Mouse (Mus musculus): ENCODE results near the gene Ambra1. TPM values are rescaled to one million over a fixed set of nuclear protein-coding genes. Genes with fewer than 3 reads are reported as not detected.

Ambra1 gene
- polyA plus RNA-seq, 1 experiment from 2014 or later: 16.1 TPM

GRCm38 (mm10) chr2:91927826-91928533 is 198.0 kb downstream of the Ambra1 start:
- no peak overlapping the region for H3K27ac ChIP-seq (ENCODE audit: low read length)
- peaks cover 14% of the 10 kb centered on the region for H3K27me3 ChIP-seq (ENCODE audit: control insufficient read depth, insufficient read depth, low read depth, low read length)
- H3K9me3 ChIP-seq (ENCODE audit: control insufficient read depth, low read length): no peaks in the 10 kb centered on the region
- H3K36me3 ChIP-seq (ENCODE audit: control insufficient read depth, insufficient read depth, low read length): peaks cover under 1% of the 10 kb centered on the region; the same call in 1 of the 2 replicates
- no peak overlapping the region for H3K4me3 ChIP-seq (ENCODE audit: low read length)
- peak overlapping the region; percentile 31; the same call in 1 of the 2 replicates for H3K4me2 ChIP-seq (ENCODE audit: low read depth, low read length)
- WGBS: 40% methylated on average over 34 of the region's 34 CpGs
- H3K4me1 ChIP-seq (replicated peaks; ENCODE audit: control insufficient read depth, insufficient read depth, low read length): peaks cover 30% of the 10 kb centered on the region
- no peak overlapping the region for H3K9ac ChIP-seq (ENCODE audit: low read length)
- no peak for ATAC-seq (ENCODE audit: low read depth)

- no peak overlapping the region for H3K4me3 ChIP-seq (ENCODE audit: low read length)
- no peak overlapping the region for H3K4me2 ChIP-seq (ENCODE audit: low read depth, low read length)
- H3K4me1 ChIP-seq (replicated peaks; ENCODE audit: control insufficient read depth, insufficient read depth, low read length): peaks cover 30% of the 10 kb centered on the region
- H3K36me3 ChIP-seq (ENCODE audit: control insufficient read depth, insufficient read depth, low read length): peaks cover 2% of the 10 kb centered on the region; the same call in 1 of the 2 replicates
- H3K9me3 ChIP-seq (ENCODE audit: control insufficient read depth, low read length): no peaks in the 10 kb centered on the region
- ATAC-seq (ENCODE audit: low read depth): no peak
- H3K27me3 ChIP-seq (ENCODE audit: control insufficient read depth, insufficient read depth, low read depth, low read length): peaks cover 10% of the 10 kb centered on the region
- no peak overlapping the region for H3K9ac ChIP-seq (ENCODE audit: low read length)
- H3K27ac ChIP-seq (ENCODE audit: low read length): no peak overlapping the region
- 67% methylated on average over 23 of the region's 23 CpGs for WGBS
Observed at GRCm38 (mm10) chr2:91928534-91929350, 198.8 kb downstream of the Ambra1 start.

- H3K9ac ChIP-seq (ENCODE audit: low read length): no peak overlapping the region; the same call in 1 of the 2 replicates
- no peak overlapping the region for H3K4me3 ChIP-seq (ENCODE audit: low read length)
- peaks cover 4% of the 10 kb centered on the region for H3K27me3 ChIP-seq (ENCODE audit: control insufficient read depth, insufficient read depth, low read depth, low read length)
- no peak overlapping the region for H3K27ac ChIP-seq (ENCODE audit: low read length)
- peaks cover 2% of the 10 kb centered on the region; the same call in 1 of the 2 replicates for H3K36me3 ChIP-seq (ENCODE audit: control insufficient read depth, insufficient read depth, low read length)
- no peak for ATAC-seq (ENCODE audit: low read depth)
- H3K4me1 ChIP-seq (replicated peaks; ENCODE audit: control insufficient read depth, insufficient read depth, low read length): peaks cover 28% of the 10 kb centered on the region
- H3K4me2 ChIP-seq (ENCODE audit: low read depth, low read length): no peak overlapping the region
- no peaks in the 10 kb centered on the region for H3K9me3 ChIP-seq (ENCODE audit: control insufficient read depth, low read length)
- 59% methylated on average over 3 of the region's 3 CpGs for WGBS
Observed at GRCm38 (mm10) chr2:91929455-91929854, 199.5 kb downstream of the Ambra1 start.

GRCm38 (mm10) chr2:91929936-91930335 is 200.0 kb downstream of the Ambra1 start:
- WGBS: 12% methylated on average over 12 of the region's 12 CpGs
- ATAC-seq (ENCODE audit: low read depth): no peak
- H3K4me2 ChIP-seq (ENCODE audit: low read depth, low read length): peak overlapping the region; percentile 61
- H3K9ac ChIP-seq (ENCODE audit: low read length): peak overlapping the region; percentile 88
- H3K27ac ChIP-seq (ENCODE audit: low read length): no peak overlapping the region
- no peaks in the 10 kb centered on the region for H3K9me3 ChIP-seq (ENCODE audit: control insufficient read depth, low read length)
- peaks cover 2% of the 10 kb centered on the region; the same call in 1 of the 2 replicates for H3K36me3 ChIP-seq (ENCODE audit: control insufficient read depth, insufficient read depth, low read length)
- H3K4me1 ChIP-seq (replicated peaks; ENCODE audit: control insufficient read depth, insufficient read depth, low read length): peaks cover 28% of the 10 kb centered on the region
- peaks cover under 1% of the 10 kb centered on the region; the same call in 1 of the 2 replicates for H3K27me3 ChIP-seq (ENCODE audit: control insufficient read depth, insufficient read depth, low read depth, low read length)
- H3K4me3 ChIP-seq (ENCODE audit: low read length): peak overlapping the region; percentile 70

- H3K9me3 ChIP-seq (ENCODE audit: control insufficient read depth, low read length): no peaks in the 10 kb centered on the region
- H3K27ac ChIP-seq (ENCODE audit: low read length): peak overlapping the region; percentile 87
- peak; percentile 1; the same call in 1 of the 2 replicates for ATAC-seq (ENCODE audit: low read depth)
- H3K4me1 ChIP-seq (replicated peaks; ENCODE audit: control insufficient read depth, insufficient read depth, low read length): peaks cover 28% of the 10 kb centered on the region
- no peaks in the 10 kb centered on the region for H3K27me3 ChIP-seq (ENCODE audit: control insufficient read depth, insufficient read depth, low read depth, low read length)
- H3K4me2 ChIP-seq (ENCODE audit: low read depth, low read length): peak overlapping the region; percentile 61
- peaks cover 2% of the 10 kb centered on the region; the same call in 1 of the 2 replicates for H3K36me3 ChIP-seq (ENCODE audit: control insufficient read depth, insufficient read depth, low read length)
- peak overlapping the region; percentile 88 for H3K9ac ChIP-seq (ENCODE audit: low read length)
- 8% methylated on average over 23 of the region's 23 CpGs for WGBS
- peak overlapping the region; percentile 70 for H3K4me3 ChIP-seq (ENCODE audit: low read length)
Observed at GRCm38 (mm10) chr2:91930761-91931291, 200.9 kb downstream of the Ambra1 start.

- peaks cover 7% of the 10 kb centered on the region for H3K36me3 ChIP-seq (ENCODE audit: control insufficient read depth, insufficient read depth, low read length)
- H3K4me1 ChIP-seq (replicated peaks; ENCODE audit: control insufficient read depth, insufficient read depth, low read length): peaks cover 28% of the 10 kb centered on the region
- H3K4me3 ChIP-seq (ENCODE audit: low read length): peak overlapping the region; percentile 70
Observed at GRCm38 (mm10) chr2:91931328-91932159, 201.6 kb downstream of the Ambra1 start.

GRCm38 (mm10) chr2:91932160-91932711 is 202.3 kb downstream of the Ambra1 start, which contains the start of gene Mdk:
Gene Mdk (minus strand): TSS chr2:91932297.
- Histone ChIP-seq H3K4me3 (ENCODE audit: low read length) (peak within 1 kb of the TSS; percentile 70), H3K4me2 (ENCODE audit: low read depth, low read length) (peak within 1 kb of the TSS; percentile 61), H3K4me1 (replicated peaks; ENCODE audit: control insufficient read depth, insufficient read depth, low read length) (peaks cover 28% of the 10 kb centered on the region), H3K9ac (ENCODE audit: low read length) (peak within 1 kb of the TSS; percentile 88), H3K9me3 (ENCODE audit: control insufficient read depth, low read length) (no peaks in the 10 kb centered on the region), H3K36me3 (ENCODE audit: control insufficient read depth, insufficient read depth, low read length) (peaks cover 9% of the 10 kb centered on the region), H3K27me3 (ENCODE audit: control insufficient read depth, insufficient read depth, low read depth, low read length) (no peaks in the 10 kb centered on the region), H3K27ac (ENCODE audit: low read length) (peak within 1 kb of the TSS; percentile 87)
- peak; percentile 1; the same call in 1 of the 2 replicates for ATAC-seq (ENCODE audit: low read depth)
- WGBS: 2% methylated on average over 16 of the region's 16 CpGs

More at GRCm38 (mm10) chr2:91931328-91932159, 201.6 kb downstream of the Ambra1 start:
- Histone ChIP-seq H3K27me3 (ENCODE audit: control insufficient read depth, insufficient read depth, low read depth, low read length) (no peaks in the 10 kb centered on the region), H3K4me2 (ENCODE audit: low read depth, low read length) (peak overlapping the region; percentile 61), H3K9me3 (ENCODE audit: control insufficient read depth, low read length) (no peaks in the 10 kb centered on the region), H3K27ac (ENCODE audit: low read length) (peak overlapping the region; percentile 87), H3K9ac (ENCODE audit: low read length) (peak overlapping the region; percentile 88)
- peak; percentile 74 for ATAC-seq (ENCODE audit: low read depth)
- 4% methylated on average over 44 of the region's 50 CpGs for WGBS

- Histone ChIP-seq H3K27me3 (ENCODE audit: control insufficient read depth, insufficient read depth, low read depth, low read length) (no peaks in the 10 kb centered on the region), H3K27ac (ENCODE audit: low read length) (peak overlapping the region; percentile 87), H3K4me3 (ENCODE audit: low read length) (no peak overlapping the region), H3K9ac (ENCODE audit: low read length) (peak overlapping the region; percentile 88), H3K4me1 (replicated peaks; ENCODE audit: control insufficient read depth, insufficient read depth, low read length) (peaks cover 28% of the 10 kb centered on the region), H3K4me2 (ENCODE audit: low read depth, low read length) (peak overlapping the region; percentile 61), H3K9me3 (ENCODE audit: control insufficient read depth, low read length) (no peaks in the 10 kb centered on the region), H3K36me3 (ENCODE audit: control insufficient read depth, insufficient read depth, low read length) (peaks cover 13% of the 10 kb centered on the region)
- no peak for ATAC-seq (ENCODE audit: low read depth)
- WGBS: 19% methylated on average over 6 of the region's 6 CpGs
Observed at GRCm38 (mm10) chr2:91932737-91933350, 202.9 kb downstream of the Ambra1 start.
